In genomic region chr2:119741581-119742411, GRCm38 (mm10) we compare ENCODE assay signal across 8 mouse cellular contexts. TPM values are rescaled to one million over a fixed set of nuclear protein-coding genes. Genes with fewer than 3 reads are reported as not detected.
DNase-seq lines count a peak whose midpoint lies in the region; TF ChIP-seq lines count a peak whose summit lies in the region.

Gene Itpka, plus strand, starts transcription at chr2:119742337.

- peak within 1 kb of the TSS; percentile 53 for H3K4me3 ChIP-seq in cerebellum, adult 2 months (replicated peaks; ENCODE audit: insufficient read depth, low read depth, low read length)

- H3K27me3 ChIP-seq in cerebellum, adult 2 months (ENCODE audit: control insufficient read depth, insufficient read depth, low read length), result peaks cover 14% of the 10 kb centered on the region; the same call in 1 of the 2 replicates

- TF ChIP-seq POLR2A in cerebellum, adult 2 months (IDR thresholded peaks at IDR 0.05; ENCODE audit: borderline replicate concordance, insufficient read depth, low read length), result no peak

- 4% methylated on average over 49 of the region's 53 CpGs for WGBS in cerebellum, adult 2 months

- no peak for TF ChIP-seq CTCF in cerebellum, adult 2 months (IDR thresholded peaks at IDR 0.05; ENCODE audit: borderline replicate concordance, insufficient read depth, low read depth, low read length)

- peaks cover 4% of the 10 kb centered on the region; the same call in 1 of the 2 replicates for H3K4me1 ChIP-seq in cerebellum, adult 2 months (ENCODE audit: control insufficient read depth, insufficient read depth, low read length)

- no peak within 1 kb of the TSS for H3K27ac ChIP-seq in cerebellum, adult 2 months (ENCODE audit: insufficient read depth, low read length)

- intact Hi-C loops in left cerebral cortex, postnatal 4 days (cut with DNase I), result no loop called here

- DNase-seq in cerebellum, adult 2 months, result peak in 1 of 2 experiments; percentile 17
- no peak for DNase-seq in cerebellum, adult 9-10 months
- peak; percentile 28 to 47 for DNase-seq in adrenal gland, postnatal 4 days (ENCODE audit: low spot score in 2 of 2)
- peak; percentile 53 for DNase-seq in forelimb bud, embryonic 11.5 days (ENCODE audit: low read depth, low spot score)
- DNase-seq in induced T-regulatory cell, adult 2 months (ENCODE audit: low read depth), result peak; percentile 89
- peak; percentile 48 for DNase-seq in left cerebral cortex, postnatal 4 days
- DNase-seq in mesoderm, embryonic 11.5 days (ENCODE audit: low read depth, low spot score), result peak; percentile 67
- peak; percentile 43 for DNase-seq in spleen, adult 12 weeks (ENCODE audit: low spot score)

RNA-seq across cellular contexts. Expression of gene Itpka, which starts in this region (rescaled TPM):
- polyA plus RNA-seq in cerebellum, adult 2 months (2012; rRNA removed), result 65.2 and 78.5 TPM in 2 replicates
- 1 to 10 TPM; 3.9 to 4.3 TPM for total RNA-seq in adrenal gland, postnatal 4 days (2021)
- total RNA-seq in left cerebral cortex, postnatal 4 days (2021), result 10 to 100 TPM; 15.1 to 19.5 TPM
